Mouse (Mus musculus): ENCODE data around the gene Stam. TPM values are rescaled to one million over a fixed set of nuclear protein-coding genes. Genes with fewer than 3 reads are reported as not detected.

The Stam gene
- polyA plus RNA-seq, 1 experiment from 2014 or later = 125 TPM

Other genes with a start within 250 kb of the Stam start
- 79.0 and 86.4 TPM in 2 replicates for gene Hacd1, start 18.0 kb upstream of the Stam start, polyA plus RNA-seq (2015; fragmentation: Nextera tagmentation; extraction: Ambion mirVana)
- gene Tmem236, start 100.4 kb downstream of the Stam start, polyA plus RNA-seq (2015; fragmentation: Nextera tagmentation; extraction: Ambion mirVana) = 0.21 and 0.25 TPM in 2 replicates
- 4.9 and 6.6 TPM in 2 replicates for gene Mrc1, start 155.3 kb downstream of the Stam start, polyA plus RNA-seq (2015; fragmentation: Nextera tagmentation; extraction: Ambion mirVana)

Measured in hindbrain, embryonic 15.5 days (tissue).